Mouse (Mus musculus) MEL (cell line): Measurements from ENCODE around the gene Nol12.

Source experiments
- CTCF ChIP-seq, 3 experiments: IDR thresholded peaks in 2 of 3; conservative IDR thresholded peaks in 1 of 3; 2 replicates each; pipeline ENCODE4 v1.5.1; 2011 to 2012; ENCODE audit warnings: low read length in 3 of 3, low read depth in 2 of 3, mild to moderate bottlenecking in 2 of 3, improper control_type of control experiment in 1 of 3, inconsistent platforms in 1 of 3, mixed read lengths in 1 of 3, moderate library complexity in 1 of 3; ENCODE audit not compliant: control insufficient read depth in 1 of 3, insufficient read depth in 1 of 3, poor library complexity in 1 of 3, severe bottlenecking in 1 of 3
- EP300 ChIP-seq, 2 experiments: IDR thresholded peaks; 2 replicates each; pipeline ENCODE4 v1.6.1; 2011; ENCODE audit warnings: improper control_type of control experiment in 2 of 2, low read length in 2 of 2, low read depth in 1 of 2, mild to moderate bottlenecking in 1 of 2
- MAX ChIP-seq: IDR thresholded peaks from 2 replicates; pipeline ENCODE4 v1.6.1; 2011; ENCODE audit warnings: low read length, improper control_type of control experiment
- MEF2A ChIP-seq: IDR thresholded peaks from 2 replicates; pipeline ENCODE4 v1.6.1; 2014; ENCODE audit warnings: low read depth, mild to moderate bottlenecking, inconsistent platforms, low read length, improper control_type of control experiment; ENCODE audit not compliant: poor library complexity, insufficient replicate concordance, severe bottlenecking; ENCODE audit errors: extremely low read depth
- POLR2A ChIP-seq, 2 experiments: IDR thresholded peaks; 2 replicates each; pipeline ENCODE4 v1.6.1; 2011 to 2012; ENCODE audit warnings: low read length in 2 of 2, mild to moderate bottlenecking in 2 of 2, control low read depth in 1 of 2, improper control_type of control experiment in 1 of 2, low read depth in 1 of 2, moderate library complexity in 1 of 2; ENCODE audit not compliant: control insufficient read depth in 1 of 2, insufficient read depth in 1 of 2, poor library complexity in 1 of 2
- RAD21 ChIP-seq: IDR thresholded peaks from 2 replicates; pipeline ENCODE4 v1.6.1; 2011; ENCODE audit warnings: mild to moderate bottlenecking, low read depth, low read length, improper control_type of control experiment
- TAL1 ChIP-seq: IDR thresholded peaks from 2 replicates; pipeline ENCODE4 v1.6.1; 2012; ENCODE audit warnings: mild to moderate bottlenecking, inconsistent platforms, low read length, moderate library complexity, mixed read lengths
- TCF12 ChIP-seq: IDR thresholded peaks from 2 replicates; pipeline ENCODE4 v1.6.1; 2014; ENCODE audit warnings: low read depth, mild to moderate bottlenecking, inconsistent platforms, low read length, improper control_type of control experiment, moderate library complexity
- USF1 ChIP-seq: IDR thresholded peaks from 2 replicates; pipeline ENCODE4 v1.6.1; 2014; ENCODE audit warnings: low read depth, mild to moderate bottlenecking, inconsistent platforms, low read length, improper control_type of control experiment, moderate library complexity
- ZC3H11A ChIP-seq: IDR thresholded peaks from 2 replicates; pipeline ENCODE4 v1.6.1; 2012; ENCODE audit warnings: low read depth, mild to moderate bottlenecking, inconsistent platforms, low read length, improper control_type of control experiment
- ZKSCAN1 ChIP-seq: IDR thresholded peaks from 2 replicates; pipeline ENCODE4 v1.6.1; 2012; ENCODE audit warnings: low read depth, mild to moderate bottlenecking, inconsistent platforms, low read length, improper control_type of control experiment, moderate library complexity
- ZMIZ1 ChIP-seq: IDR thresholded peaks from 2 replicates; pipeline ENCODE4 v1.6.1; 2012; ENCODE audit warnings: low read depth, mild to moderate bottlenecking, inconsistent platforms, low read length, improper control_type of control experiment, moderate library complexity
- ZNF384 ChIP-seq: IDR thresholded peaks from 2 replicates; pipeline ENCODE4 v1.6.1; 2012; ENCODE audit warnings: low read depth, mild to moderate bottlenecking, inconsistent platforms, low read length, improper control_type of control experiment

DNA sequence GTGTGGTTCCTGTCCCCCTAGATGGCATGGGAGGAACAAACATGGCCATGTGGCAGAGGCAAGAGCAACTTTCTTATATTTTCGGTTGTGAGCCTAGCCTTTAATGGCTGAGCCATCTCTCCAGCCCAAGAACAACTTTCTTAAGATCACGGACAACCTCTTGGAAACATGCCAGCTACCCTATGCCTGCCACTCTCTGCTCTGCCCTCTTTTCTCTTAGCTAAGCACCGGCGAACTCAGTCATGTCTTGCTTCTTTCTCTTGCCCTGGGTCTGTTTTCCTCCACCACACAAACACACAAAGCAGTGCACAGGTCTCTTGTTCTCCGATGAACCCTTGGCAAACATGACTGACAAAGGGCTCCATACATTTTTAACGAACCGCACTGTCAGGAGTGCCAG lies 11.5 kb downstream of the Nol12 start:
- TF ChIP-seq MAX (0 out of 2 replicates have a peak, but pooled peaks have one; percentile 6), POLR2A (IDR thresholded peaks at IDR 0.05; ENCODE audit: control insufficient read depth in 1 of 2, insufficient read depth in 1 of 2, low read depth in 1 of 2, low read length in 2 of 2, poor library complexity in 1 of 2) (peak; percentile 27 to 46; a peak in 1 of 4 replicates), CTCF (IDR thresholded peaks at IDR 0.05 in 2 of 3, conservative IDR thresholded peaks at IDR 0.05 in 1 of 3; ENCODE audit: control insufficient read depth in 1 of 3, insufficient read depth in 1 of 3, low read depth in 2 of 3, low read length in 3 of 3, poor library complexity in 1 of 3, severe bottlenecking in 1 of 3) (no peak), TCF12 (no peak), RAD21 (no peak), ZMIZ1 (no peak), MEF2A (no peak), EP300 (IDR thresholded peaks at IDR 0.05; ENCODE audit: low read depth in 1 of 2, low read length in 2 of 2) (0 out of 4 replicates have a peak, but pooled peaks have one; percentile 9 to 10), ZC3H11A (no peak), ZNF384 (no peak), TAL1 (no peak), USF1 (no peak), ZKSCAN1 (no peak)
